Mouse (Mus musculus): ENCODE results near the gene Rpl29. TPM values are rescaled to one million over a fixed set of nuclear protein-coding genes. Genes with fewer than 3 reads are reported as not detected.
A peak's percentile ranks its signal among the peaks of the same experiment; 100 is the strongest.

Rpl29 gene
- polyA plus RNA-seq, 1 experiment from 2014 or later: 847 TPM

DNA sequence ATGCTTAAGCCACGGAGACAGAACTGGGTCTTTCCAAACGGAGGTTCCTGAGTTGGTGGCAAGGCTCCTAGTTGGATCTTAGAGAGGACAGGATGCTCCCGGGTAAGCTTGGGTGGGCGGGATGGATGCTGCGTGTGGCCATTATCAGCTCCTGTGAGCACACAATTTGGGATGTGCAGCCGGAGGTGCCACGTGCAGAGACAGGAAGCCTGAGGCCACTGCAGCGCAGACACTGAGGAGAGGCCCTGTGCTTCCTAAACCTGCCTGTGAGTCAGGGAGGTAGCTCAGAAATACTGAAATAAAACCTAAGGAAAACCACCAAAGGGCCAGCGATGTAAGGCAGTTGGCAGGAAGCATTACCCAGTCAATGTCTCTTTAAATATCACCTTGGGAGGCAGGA is 40.5 kb downstream of the Rpl29 start:
- H3K27ac ChIP-seq (replicated peaks): no peak overlapping the region
- peaks cover 7% of the 10 kb centered on the region for H3K4me1 ChIP-seq (replicated peaks; ENCODE audit: control insufficient read depth, insufficient read depth)
- 63% methylated on average over 9 of the region's 9 CpGs for WGBS
- H3K9me3 ChIP-seq (ENCODE audit: control insufficient read depth, low read length): no peaks in the 10 kb centered on the region
- TF ChIP-seq EP300 (optimal IDR thresholded peaks at IDR 0.05) (no peak), CTCF (IDR thresholded peaks at IDR 0.05; ENCODE audit: low read depth) (no peak)
- ATAC-seq (ENCODE audit: low FRiP score, low TSS enrichment) (no peak), DNase-seq (ENCODE audit: low spot score) (no peak)
- peaks cover 2% of the 10 kb centered on the region; the same call in 1 of the 2 replicates for H3K27me3 ChIP-seq (ENCODE audit: control insufficient read depth, insufficient read depth, low read length)
- no peak overlapping the region for H3K4me2 ChIP-seq (replicated peaks; ENCODE audit: low read depth)
- H3K36me3 ChIP-seq (ENCODE audit: control insufficient read depth, insufficient read depth, low read length): no peaks in the 10 kb centered on the region
- no peak overlapping the region for H3K4me3 ChIP-seq (ENCODE audit: low read depth, low read length)
- no peak overlapping the region for H3K9ac ChIP-seq (ENCODE audit: low read length)

DNA sequence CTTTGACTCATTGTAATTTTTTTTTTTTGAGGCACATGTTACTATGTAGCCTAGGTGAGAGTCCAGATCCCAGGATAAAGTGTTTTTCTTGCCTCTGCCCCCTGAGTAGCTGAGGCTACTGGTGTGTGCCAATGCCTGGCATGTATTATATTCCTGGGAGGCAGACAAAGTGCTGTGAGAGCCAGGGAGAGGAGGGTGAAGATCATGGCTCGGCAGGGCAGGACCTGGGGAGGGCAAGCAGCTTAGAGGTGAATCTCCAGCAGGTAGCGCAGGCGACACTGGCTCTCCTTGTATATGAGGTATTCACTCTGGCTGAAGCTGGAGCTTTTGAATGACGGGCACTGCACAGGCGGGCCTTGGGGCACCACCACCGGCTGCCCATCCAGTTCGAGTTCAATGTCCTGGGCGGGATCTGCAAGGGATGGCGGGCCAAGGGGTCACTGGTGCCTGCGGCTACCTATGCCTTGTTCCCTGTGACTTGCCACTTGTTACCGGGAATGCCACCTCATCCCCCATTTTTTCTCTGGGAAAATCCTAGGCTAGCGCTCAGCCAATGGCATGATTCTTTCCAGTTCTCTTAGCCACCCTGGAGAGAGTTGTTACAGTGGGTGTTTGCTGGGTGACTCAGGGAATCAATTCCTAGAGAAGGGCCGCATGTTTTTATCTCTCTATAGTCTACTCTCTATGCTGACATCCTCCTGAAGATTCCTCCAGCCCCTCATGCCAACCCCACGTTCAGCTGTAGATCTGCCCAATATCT is 41.9 kb downstream of the Rpl29 start:
- 74% methylated on average over 14 of the region's 14 CpGs for WGBS
- no peak overlapping the region for H3K9ac ChIP-seq (ENCODE audit: low read length)
- TF ChIP-seq EP300 (optimal IDR thresholded peaks at IDR 0.05) (no peak), CTCF (IDR thresholded peaks at IDR 0.05; ENCODE audit: low read depth) (no peak)

DNA sequence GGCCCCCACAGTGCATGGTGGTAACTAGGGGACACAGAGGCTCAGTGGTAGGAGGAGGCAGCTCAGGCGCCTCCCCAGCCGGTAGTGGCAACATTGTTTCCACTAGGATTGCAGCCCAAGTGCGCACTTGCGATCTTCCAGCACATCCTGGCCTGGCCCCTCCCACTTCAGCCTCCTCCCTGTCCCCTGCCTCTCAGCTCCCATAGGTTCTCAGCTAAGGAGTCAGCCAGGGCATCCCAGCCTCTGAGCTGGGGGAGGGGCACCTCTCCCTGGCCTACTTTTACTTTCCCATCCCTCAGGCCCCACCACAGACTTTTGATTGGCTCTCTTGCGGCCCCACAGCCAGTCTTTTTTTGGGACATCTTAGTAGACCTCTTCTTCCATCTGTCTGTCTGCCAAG is 42.6 kb downstream of the Rpl29 start:
- 19% methylated on average over 5 of the region's 5 CpGs for WGBS
- TF ChIP-seq EP300 (optimal IDR thresholded peaks at IDR 0.05): no peak
- TF ChIP-seq CTCF (IDR thresholded peaks at IDR 0.05; ENCODE audit: low read depth): peak; percentile 35; the same call in 1 of the 2 replicates
- peaks cover 8% of the 10 kb centered on the region for H3K4me1 ChIP-seq (replicated peaks; ENCODE audit: control insufficient read depth, insufficient read depth)
- ATAC-seq (ENCODE audit: low FRiP score, low TSS enrichment) (no peak; the same call in 1 of the 2 replicates), DNase-seq (ENCODE audit: low spot score) (peak; percentile 37)
- no peaks in the 10 kb centered on the region for H3K36me3 ChIP-seq (ENCODE audit: control insufficient read depth, insufficient read depth, low read length)
- peak overlapping the region; percentile 38 for H3K4me2 ChIP-seq (replicated peaks; ENCODE audit: low read depth)
- H3K9me3 ChIP-seq (ENCODE audit: control insufficient read depth, low read length): no peaks in the 10 kb centered on the region
- H3K27ac ChIP-seq (replicated peaks): peak overlapping the region; percentile 78
- no peaks in the 10 kb centered on the region for H3K27me3 ChIP-seq (ENCODE audit: control insufficient read depth, insufficient read depth, low read length)
- no peak overlapping the region for H3K9ac ChIP-seq (ENCODE audit: low read length)
- no peak overlapping the region for H3K4me3 ChIP-seq (ENCODE audit: low read depth, low read length)

More for the DNA sequence above, 41.9 kb downstream of the Rpl29 start:
- ATAC-seq (ENCODE audit: low FRiP score, low TSS enrichment) (no peak), DNase-seq (ENCODE audit: low spot score) (no peak)
- peaks cover 8% of the 10 kb centered on the region for H3K4me1 ChIP-seq (replicated peaks; ENCODE audit: control insufficient read depth, insufficient read depth)
- H3K27ac ChIP-seq (replicated peaks): 0 out of 2 replicates have a peak overlapping the region, but pooled peaks have one; percentile 40
- H3K9me3 ChIP-seq (ENCODE audit: control insufficient read depth, low read length): no peaks in the 10 kb centered on the region
- no peaks in the 10 kb centered on the region for H3K36me3 ChIP-seq (ENCODE audit: control insufficient read depth, insufficient read depth, low read length)
- peak overlapping the region; percentile 38 for H3K4me2 ChIP-seq (replicated peaks; ENCODE audit: low read depth)
- no peak overlapping the region for H3K4me3 ChIP-seq (ENCODE audit: low read depth, low read length)
- no peaks in the 10 kb centered on the region for H3K27me3 ChIP-seq (ENCODE audit: control insufficient read depth, insufficient read depth, low read length)

DNA sequence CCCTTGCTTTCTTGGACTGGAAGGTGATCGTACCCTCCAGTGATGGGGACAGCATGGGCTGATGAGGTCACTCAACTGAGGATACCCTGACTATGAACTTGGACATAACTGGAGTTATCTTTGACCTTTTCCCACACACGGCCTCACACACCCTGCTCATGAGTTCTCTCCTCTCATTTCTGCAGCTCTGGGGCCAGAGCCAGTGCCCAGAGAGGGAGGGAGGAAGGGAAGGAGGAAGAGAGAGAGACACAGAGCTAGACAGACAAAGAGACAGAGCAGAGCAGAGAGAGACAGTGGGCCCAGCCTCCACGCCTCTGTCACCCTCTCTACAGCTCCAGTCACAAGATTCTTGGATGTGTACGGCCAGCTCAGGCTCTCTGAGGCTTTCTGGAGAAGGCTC is 43.1 kb downstream of the Rpl29 start:
- ATAC-seq (ENCODE audit: low FRiP score, low TSS enrichment) (no peak), DNase-seq (ENCODE audit: low spot score) (no peak)
- TF ChIP-seq CTCF (IDR thresholded peaks at IDR 0.05; ENCODE audit: low read depth): no peak
- Histone ChIP-seq H3K27me3 (ENCODE audit: control insufficient read depth, insufficient read depth, low read length) (no peaks in the 10 kb centered on the region), H3K27ac (replicated peaks) (peak overlapping the region; percentile 78), H3K36me3 (ENCODE audit: control insufficient read depth, insufficient read depth, low read length) (no peaks in the 10 kb centered on the region), H3K4me2 (replicated peaks; ENCODE audit: low read depth) (no peak overlapping the region), H3K9ac (ENCODE audit: low read length) (no peak overlapping the region), H3K4me3 (ENCODE audit: low read depth, low read length) (no peak overlapping the region), H3K4me1 (replicated peaks; ENCODE audit: control insufficient read depth, insufficient read depth) (peaks cover 8% of the 10 kb centered on the region), H3K9me3 (ENCODE audit: control insufficient read depth, low read length) (no peaks in the 10 kb centered on the region)
- WGBS: 63% methylated on average over 4 of the region's 4 CpGs

DNA sequence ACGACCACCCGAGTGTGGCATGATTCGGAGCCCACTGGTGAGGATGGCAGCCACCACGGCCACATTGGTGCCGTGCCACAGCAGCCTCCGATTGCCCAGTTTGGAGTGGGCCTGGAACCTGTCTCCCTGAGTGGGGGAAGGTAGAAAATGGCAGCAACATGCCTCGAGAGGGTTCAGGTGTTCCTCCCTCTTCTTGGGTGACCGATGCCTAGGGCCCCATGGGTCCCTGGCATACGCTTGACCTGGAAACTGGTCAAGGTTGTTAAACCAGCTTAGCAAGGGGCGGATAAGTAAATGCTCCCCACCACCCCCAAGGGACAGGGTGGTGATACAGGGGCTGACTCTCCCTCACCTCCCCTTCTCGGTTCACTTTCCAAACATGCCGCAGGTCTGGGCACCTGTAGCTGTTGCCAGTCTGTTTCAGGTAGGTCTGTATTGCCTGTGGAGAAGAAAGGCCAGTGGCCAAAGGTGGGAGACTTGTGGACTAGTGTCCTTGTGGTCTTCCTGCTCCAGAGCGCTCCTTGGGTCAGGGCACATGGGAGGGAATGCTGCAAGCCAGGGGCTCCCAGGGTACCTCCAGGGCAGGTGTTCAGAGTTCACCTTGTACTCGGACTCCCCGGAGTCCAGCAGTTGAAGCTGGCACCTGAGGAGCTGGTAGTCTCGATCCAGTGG is 44.0 kb downstream of the Rpl29 start:
- no peaks in the 10 kb centered on the region for H3K27me3 ChIP-seq (ENCODE audit: control insufficient read depth, insufficient read depth, low read length)
- H3K27ac ChIP-seq (replicated peaks): no peak overlapping the region; the same call in 1 of the 2 replicates
- peaks cover 8% of the 10 kb centered on the region for H3K4me1 ChIP-seq (replicated peaks; ENCODE audit: control insufficient read depth, insufficient read depth)
- H3K4me2 ChIP-seq (replicated peaks; ENCODE audit: low read depth): no peak overlapping the region
- DNase-seq (ENCODE audit: low spot score) (no peak), ATAC-seq (ENCODE audit: low FRiP score, low TSS enrichment) (no peak)
- H3K9me3 ChIP-seq (ENCODE audit: control insufficient read depth, low read length): no peaks in the 10 kb centered on the region
- H3K36me3 ChIP-seq (ENCODE audit: control insufficient read depth, insufficient read depth, low read length): no peaks in the 10 kb centered on the region
- 83% methylated on average over 16 of the region's 16 CpGs for WGBS
- H3K4me3 ChIP-seq (ENCODE audit: low read depth, low read length): no peak overlapping the region
- no peak overlapping the region for H3K9ac ChIP-seq (ENCODE audit: low read length)
- no peak for TF ChIP-seq CTCF (IDR thresholded peaks at IDR 0.05; ENCODE audit: low read depth)
- no peak for TF ChIP-seq EP300 (optimal IDR thresholded peaks at IDR 0.05)

DNA sequence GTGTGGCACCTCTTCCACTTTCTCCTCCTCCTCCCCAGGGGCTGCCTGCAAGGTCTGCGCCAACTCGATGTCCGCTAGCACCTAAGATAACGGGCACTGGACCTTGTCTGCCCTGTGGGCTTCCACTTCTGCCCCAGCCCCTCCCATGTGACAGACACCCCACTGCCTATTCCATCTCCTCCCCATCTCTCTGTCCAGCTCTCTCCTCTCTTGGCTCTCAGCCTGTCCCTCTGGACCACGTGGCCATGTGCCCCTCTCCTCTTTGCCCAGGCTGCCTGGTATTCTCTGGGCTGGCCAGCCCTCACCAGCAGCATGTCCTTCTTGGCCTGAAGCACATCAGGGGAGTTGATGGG is 44.5 kb downstream of the Rpl29 start:
- DNase-seq (ENCODE audit: low spot score): no peak
- no peak for ATAC-seq (ENCODE audit: low FRiP score, low TSS enrichment)
- Histone ChIP-seq H3K9ac (ENCODE audit: low read length) (no peak overlapping the region), H3K27me3 (ENCODE audit: control insufficient read depth, insufficient read depth, low read length) (no peaks in the 10 kb centered on the region), H3K27ac (replicated peaks) (no peak overlapping the region), H3K4me3 (ENCODE audit: low read depth, low read length) (no peak overlapping the region), H3K9me3 (ENCODE audit: control insufficient read depth, low read length) (no peaks in the 10 kb centered on the region), H3K4me2 (replicated peaks; ENCODE audit: low read depth) (no peak overlapping the region), H3K36me3 (ENCODE audit: control insufficient read depth, insufficient read depth, low read length) (no peaks in the 10 kb centered on the region), H3K4me1 (replicated peaks; ENCODE audit: control insufficient read depth, insufficient read depth) (peaks cover 8% of the 10 kb centered on the region)
- TF ChIP-seq EP300 (optimal IDR thresholded peaks at IDR 0.05) (no peak), CTCF (IDR thresholded peaks at IDR 0.05; ENCODE audit: low read depth) (no peak)
- WGBS: 59% methylated on average over 5 of the region's 5 CpGs
